Mouse (Mus musculus): ENCODE measurements around the gene 6030458C11Rik.
A peak's percentile ranks its signal among the peaks of the same experiment; 100 is the strongest.

6030458C11Rik gene

GRCm38 (mm10) chr15:12824197-12824952 lies at the start of gene 6030458C11Rik, which contains the start of gene Drosha:
Gene 6030458C11Rik (minus strand): TSS chr15:12824649.
Gene Drosha (plus strand): TSS chr15:12824815.
- peak; percentile 96 to 99 for DNase-seq (ENCODE audit: low spot score in 2 of 2)

DNA sequence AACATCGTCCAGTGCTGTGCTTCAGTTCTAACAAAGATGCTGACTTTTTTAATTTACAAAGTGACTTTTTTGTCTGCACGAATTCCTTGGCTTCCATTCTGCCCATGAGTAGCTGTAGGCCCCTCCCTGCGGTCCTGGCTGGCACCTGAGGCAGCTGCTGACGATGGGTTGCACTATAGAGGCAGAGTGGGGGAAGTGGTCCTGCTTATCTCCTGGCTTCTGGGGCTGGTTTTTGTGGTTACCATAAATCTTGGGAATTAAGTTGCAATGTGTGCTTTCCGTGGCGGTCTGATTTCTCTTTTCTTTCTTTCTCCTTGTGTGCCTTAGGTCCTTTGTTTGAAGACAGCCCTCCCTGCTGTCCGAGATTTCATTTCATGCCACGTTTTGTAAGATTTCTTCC lies 42.8 kb upstream of the 6030458C11Rik start:
- DNase-seq (ENCODE audit: low spot score in 2 of 2): no peak

GRCm38 (mm10) chr15:12865595-12866314 lies 41.3 kb upstream of the 6030458C11Rik start:
- no peak for DNase-seq (ENCODE audit: low spot score in 2 of 2)

DNA sequence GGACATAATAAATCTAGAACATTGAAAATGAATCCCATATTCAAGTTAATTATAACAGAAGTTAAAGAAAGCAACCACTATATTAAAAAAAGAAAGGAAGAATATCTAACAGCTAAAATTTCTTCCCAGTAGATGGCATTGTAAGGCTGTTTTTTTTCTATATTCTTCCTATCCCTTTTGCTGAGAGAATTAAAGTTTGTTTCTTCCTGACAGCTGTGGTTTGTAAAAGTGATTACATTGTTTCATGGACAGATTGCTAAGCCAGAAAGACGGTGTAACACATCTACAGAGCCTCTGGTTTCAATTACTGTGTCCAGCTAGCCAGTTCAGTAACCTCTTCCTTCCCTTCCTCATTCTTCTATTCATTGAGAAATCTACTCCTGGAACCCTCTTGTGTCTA lies 39.2 kb upstream of the 6030458C11Rik start:
- no peak for DNase-seq (ENCODE audit: low spot score in 2 of 2)

- no peak for DNase-seq (ENCODE audit: low spot score in 2 of 2)
These were observed 37.6 kb upstream of the 6030458C11Rik start for GRCm38 (mm10) chr15:12862061-12862460.

- no peak for DNase-seq (ENCODE audit: low spot score in 2 of 2)
These were observed 34.2 kb upstream of the 6030458C11Rik start for GRCm38 (mm10) chr15:12858645-12859044.

GRCm38 (mm10) chr15:12857840-12858516 lies 33.5 kb upstream of the 6030458C11Rik start:
- no peak for DNase-seq (ENCODE audit: low spot score in 2 of 2)

DNA sequence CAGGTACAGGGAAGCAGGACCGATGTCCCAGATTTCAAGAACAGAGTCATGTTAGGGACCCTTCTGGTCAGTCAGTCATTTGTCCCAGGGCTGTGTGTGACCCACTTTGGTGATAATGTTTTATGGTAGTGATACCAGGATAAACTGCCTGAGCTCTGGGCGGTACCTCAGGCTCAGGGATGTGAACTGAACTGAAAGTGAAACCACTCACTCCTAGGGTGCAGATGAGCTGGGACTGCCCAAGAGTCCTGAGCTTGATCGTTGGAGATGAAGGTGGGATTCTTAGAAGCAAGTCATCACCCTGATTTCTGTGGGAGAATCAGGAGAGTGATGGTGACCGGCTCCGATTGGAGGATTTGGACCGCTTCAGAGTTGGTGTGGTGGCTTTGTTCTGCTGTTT lies 32.3 kb upstream of the 6030458C11Rik start:
- no peak for DNase-seq (ENCODE audit: low spot score in 2 of 2)

- DNase-seq (ENCODE audit: low spot score in 2 of 2): no peak
These were observed 29.0 kb upstream of the 6030458C11Rik start for GRCm38 (mm10) chr15:12853471-12853870.

GRCm38 (mm10) chr15:12849373-12849772 lies 24.9 kb upstream of the 6030458C11Rik start:
- DNase-seq (ENCODE audit: low spot score in 2 of 2): no peak

- no peak for DNase-seq (ENCODE audit: low spot score in 2 of 2)
These were observed 23.9 kb upstream of the 6030458C11Rik start for GRCm38 (mm10) chr15:12848196-12848975.

DNA sequence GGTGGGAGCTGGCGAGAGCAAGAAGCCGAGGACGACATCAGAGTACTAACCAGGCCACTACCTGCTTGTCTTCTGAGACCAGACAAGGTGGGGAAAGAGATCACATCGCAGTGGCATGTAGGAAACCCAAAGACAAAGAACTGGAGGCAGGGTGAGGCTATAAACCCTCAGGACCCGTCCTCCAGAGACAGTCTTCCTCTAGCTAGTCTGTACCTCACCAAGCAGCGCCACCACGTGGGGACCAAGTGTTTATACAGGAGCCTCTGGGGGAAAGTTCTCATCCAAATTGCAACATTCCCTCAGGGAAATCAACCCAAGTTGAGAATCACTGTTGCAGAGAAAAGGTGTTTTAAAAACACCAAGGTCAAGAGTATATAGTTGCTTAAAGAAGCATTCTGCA lies 18.4 kb upstream of the 6030458C11Rik start:
- DNase-seq (ENCODE audit: low spot score in 2 of 2): no peak

GRCm38 (mm10) chr15:12840737-12841136 lies 16.3 kb upstream of the 6030458C11Rik start:
- DNase-seq (ENCODE audit: low spot score in 2 of 2): no peak

DNA sequence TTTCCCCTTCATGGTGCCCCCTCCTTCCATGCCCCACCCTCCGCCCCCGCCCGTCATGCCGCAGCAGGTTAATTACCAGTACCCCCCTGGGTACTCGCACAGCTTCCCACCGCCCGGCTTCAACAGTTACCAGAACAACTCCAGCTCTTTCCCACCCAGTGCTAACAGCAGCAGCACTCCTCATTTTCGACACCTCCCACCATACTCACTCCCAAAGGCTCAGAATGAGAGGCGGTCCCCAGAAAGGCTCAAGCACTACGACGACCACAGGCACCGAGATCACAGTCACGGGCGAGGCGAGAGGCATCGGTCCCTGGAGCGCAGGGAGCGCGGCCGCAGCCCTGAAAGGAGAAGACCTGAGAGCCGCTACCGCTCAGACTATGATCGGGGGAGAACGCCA lies 9.8 kb upstream of the 6030458C11Rik start:
- DNase-seq (ENCODE audit: low spot score in 2 of 2): no peak

- DNase-seq (ENCODE audit: low spot score in 2 of 2): no peak
These were observed 8.9 kb upstream of the 6030458C11Rik start for GRCm38 (mm10) chr15:12833385-12833784.

GRCm38 (mm10) chr15:12832599-12832998 lies 8.2 kb upstream of the 6030458C11Rik start:
- DNase-seq (ENCODE audit: low spot score in 2 of 2): no peak

DNA sequence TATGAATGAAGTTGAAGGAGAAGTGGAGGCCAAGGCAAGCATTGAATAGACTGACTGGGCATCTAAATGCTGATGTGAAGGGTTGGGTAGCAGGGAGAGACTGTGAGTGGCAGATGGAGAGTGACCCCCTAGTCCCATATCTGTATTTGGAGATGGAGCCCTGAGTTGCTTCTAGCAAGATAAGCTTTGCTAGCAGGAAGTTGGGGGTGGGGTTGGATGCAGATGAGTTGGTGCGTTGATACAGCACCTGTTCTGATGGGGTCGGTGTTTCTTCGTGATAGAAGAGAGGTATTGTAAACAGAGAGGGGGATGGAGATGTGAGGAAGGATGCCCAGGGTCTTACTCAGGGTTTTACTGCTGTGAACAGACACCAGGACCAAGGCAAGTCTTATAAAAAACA lies 5.4 kb upstream of the 6030458C11Rik start:
- DNase-seq (ENCODE audit: low spot score in 2 of 2): no peak

- DNase-seq (ENCODE audit: low spot score in 2 of 2): no peak
These were observed 959 bp upstream of the 6030458C11Rik start for GRCm38 (mm10) chr15:12825408-12825807.

DNA sequence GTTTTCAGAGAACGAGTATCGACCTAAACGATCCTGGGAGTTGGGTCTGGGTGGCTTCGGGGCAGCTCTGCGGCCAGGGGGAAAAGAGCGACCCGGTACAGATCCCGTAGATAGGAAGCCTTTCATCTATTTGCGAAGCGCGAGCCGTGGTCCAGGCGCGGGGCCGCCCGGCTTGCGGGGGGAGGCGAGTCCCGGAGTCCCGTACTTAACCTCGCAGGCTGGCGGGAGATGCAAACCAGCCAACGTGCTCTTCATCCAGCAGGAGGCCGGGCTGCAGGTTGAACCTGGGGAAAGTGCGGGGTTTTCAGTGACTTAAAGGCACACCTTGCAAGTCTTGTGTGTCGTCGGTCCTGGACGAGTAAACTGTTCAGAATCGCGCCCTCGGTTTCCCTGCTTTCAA lies 516 bp upstream of the 6030458C11Rik start:
- no peak for DNase-seq (ENCODE audit: low spot score in 2 of 2)

DNA sequence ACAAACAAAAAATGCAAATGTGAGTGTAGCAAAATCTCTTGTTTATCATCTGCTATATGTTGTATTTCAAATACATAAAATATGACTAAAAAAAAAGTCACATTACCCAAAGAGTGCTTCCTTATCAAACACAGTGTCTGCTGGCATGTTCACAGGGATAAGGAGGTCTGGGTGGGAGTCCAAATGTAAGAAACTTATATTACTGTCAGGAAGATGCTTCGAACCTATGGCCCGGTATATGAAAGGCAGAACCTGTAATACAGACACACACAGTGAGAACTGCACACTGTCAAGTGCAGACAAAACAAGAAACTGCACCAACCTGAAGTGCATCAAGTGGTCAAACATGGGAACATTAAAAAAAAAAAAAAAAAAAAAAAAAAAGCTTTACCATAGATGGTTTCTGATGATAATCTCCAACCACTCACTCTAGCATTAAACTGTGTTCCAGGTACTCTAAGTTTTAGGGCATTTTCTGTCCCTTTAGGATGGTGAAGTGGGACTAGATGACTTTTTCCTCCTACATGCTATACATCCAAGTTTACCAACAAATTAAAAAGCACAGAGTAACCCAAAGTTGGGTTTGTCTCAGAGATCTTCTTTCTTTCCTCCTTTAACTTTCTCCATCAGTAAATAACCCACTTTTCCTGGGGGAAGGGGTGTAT lies 862 bp downstream of the 6030458C11Rik start:
- no peak for DNase-seq (ENCODE audit: low spot score in 2 of 2)
